Mouse (Mus musculus): Measurements from ENCODE around the gene Thap3. TPM values are rescaled to one million over a fixed set of nuclear protein-coding genes. Genes with fewer than 3 reads are reported as not detected.
A peak's percentile ranks its signal among the peaks of the same experiment; 100 is the strongest.

The Thap3 gene
- polyA plus RNA-seq, 1 experiment: 72.0 TPM

- Histone ChIP-seq H3K4me3 (ENCODE audit: control insufficient read depth, insufficient read depth, low read length) (no peak overlapping the region), H3K27me3 (ENCODE audit: control insufficient read depth, insufficient read depth, low read length) (no peaks in the 10 kb centered on the region), H3K4me1 (replicated peaks; ENCODE audit: control insufficient read depth, insufficient read depth, low read length) (peaks cover 24% of the 10 kb centered on the region), H3K36me3 (ENCODE audit: control insufficient read depth, insufficient read depth, low read length) (no peaks in the 10 kb centered on the region), H3K27ac (ENCODE audit: control insufficient read depth, insufficient read depth, low read length) (no peak overlapping the region)
- TF ChIP-seq CTCF (IDR thresholded peaks at IDR 0.05; ENCODE audit: borderline replicate concordance, control insufficient read depth, extremely low read depth, insufficient read depth, low read length, poor library complexity): no peak
- no peak for TF ChIP-seq POLR2A (IDR thresholded peaks at IDR 0.05; ENCODE audit: control insufficient read depth, extremely low read depth, insufficient read depth, low read length, poor library complexity)
- 84% methylated on average over 6 of the region's 6 CpGs for WGBS
- no peak for DNase-seq
Observed at GRCm38 (mm10) chr4:152006137-152006536, 17.3 kb upstream of the Thap3 start.

GRCm38 (mm10) chr4:152002063-152002462 is 13.3 kb upstream of the Thap3 start:
- H3K27ac ChIP-seq (ENCODE audit: control insufficient read depth, insufficient read depth, low read length): no peak overlapping the region
- H3K27me3 ChIP-seq (ENCODE audit: control insufficient read depth, insufficient read depth, low read length): no peaks in the 10 kb centered on the region
- TF ChIP-seq POLR2A (IDR thresholded peaks at IDR 0.05; ENCODE audit: control insufficient read depth, extremely low read depth, insufficient read depth, low read length, poor library complexity) (no peak), CTCF (IDR thresholded peaks at IDR 0.05; ENCODE audit: borderline replicate concordance, control insufficient read depth, extremely low read depth, insufficient read depth, low read length, poor library complexity) (no peak)
- 97% methylated on average over 3 of the region's 3 CpGs for WGBS
- no peak overlapping the region for H3K4me3 ChIP-seq (ENCODE audit: control insufficient read depth, insufficient read depth, low read length)
- H3K4me1 ChIP-seq (replicated peaks; ENCODE audit: control insufficient read depth, insufficient read depth, low read length): peaks cover 3% of the 10 kb centered on the region; the same call in 1 of the 2 replicates
- no peaks in the 10 kb centered on the region for H3K36me3 ChIP-seq (ENCODE audit: control insufficient read depth, insufficient read depth, low read length)
- DNase-seq: no peak

DNA sequence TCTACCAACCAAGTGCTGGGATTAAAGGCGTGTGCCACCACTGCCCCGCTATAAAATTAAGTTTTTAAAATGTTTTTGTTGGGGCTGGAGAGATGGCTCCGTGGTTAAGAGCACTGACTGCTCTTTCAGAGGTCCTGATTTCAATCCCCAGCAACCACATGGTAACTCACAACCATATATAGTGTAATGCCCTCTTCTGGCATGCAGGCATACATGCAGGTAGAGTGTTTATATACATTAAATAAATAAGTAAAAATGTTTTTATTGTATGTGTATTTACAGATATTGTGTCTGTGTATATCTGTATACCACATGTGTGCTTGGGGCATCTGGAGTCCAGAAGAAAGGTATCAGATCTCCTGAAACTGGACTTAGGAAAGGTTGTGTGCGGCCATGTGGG is 12.5 kb upstream of the Thap3 start:
- H3K27ac ChIP-seq (ENCODE audit: control insufficient read depth, insufficient read depth, low read length): no peak overlapping the region
- DNase-seq: no peak
- H3K4me3 ChIP-seq (ENCODE audit: control insufficient read depth, insufficient read depth, low read length): no peak overlapping the region
- no peaks in the 10 kb centered on the region for H3K36me3 ChIP-seq (ENCODE audit: control insufficient read depth, insufficient read depth, low read length)
- TF ChIP-seq POLR2A (IDR thresholded peaks at IDR 0.05; ENCODE audit: control insufficient read depth, extremely low read depth, insufficient read depth, low read length, poor library complexity): no peak
- TF ChIP-seq CTCF (IDR thresholded peaks at IDR 0.05; ENCODE audit: borderline replicate concordance, control insufficient read depth, extremely low read depth, insufficient read depth, low read length, poor library complexity): no peak
- no peaks in the 10 kb centered on the region for H3K27me3 ChIP-seq (ENCODE audit: control insufficient read depth, insufficient read depth, low read length)
- 76% methylated on average over 4 of the region's 4 CpGs for WGBS
- peaks cover 4% of the 10 kb centered on the region; the same call in 1 of the 2 replicates for H3K4me1 ChIP-seq (replicated peaks; ENCODE audit: control insufficient read depth, insufficient read depth, low read length)

DNA sequence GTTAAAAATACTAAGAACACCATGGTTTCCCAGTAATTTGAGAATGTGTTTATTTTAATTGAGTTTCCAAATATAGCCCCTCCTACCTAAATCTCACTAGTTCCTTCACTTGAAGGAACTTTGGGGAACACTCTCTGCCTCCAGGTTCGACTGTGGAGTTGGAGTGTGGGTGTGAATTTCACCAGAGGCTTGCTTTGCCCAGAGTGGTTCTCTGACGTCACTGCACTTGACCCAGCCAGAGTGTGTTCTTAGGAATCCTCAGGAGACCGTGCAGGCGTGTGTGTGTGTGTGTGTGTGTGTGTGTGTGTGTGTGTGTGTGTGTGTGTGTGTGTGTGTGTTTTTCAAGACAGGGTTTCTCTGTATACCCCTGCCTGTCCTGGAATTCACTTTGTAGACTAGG is 12.1 kb upstream of the Thap3 start:
- no peaks in the 10 kb centered on the region for H3K27me3 ChIP-seq (ENCODE audit: control insufficient read depth, insufficient read depth, low read length)
- no peak overlapping the region for H3K27ac ChIP-seq (ENCODE audit: control insufficient read depth, insufficient read depth, low read length)
- no peaks in the 10 kb centered on the region for H3K36me3 ChIP-seq (ENCODE audit: control insufficient read depth, insufficient read depth, low read length)
- TF ChIP-seq POLR2A (IDR thresholded peaks at IDR 0.05; ENCODE audit: control insufficient read depth, extremely low read depth, insufficient read depth, low read length, poor library complexity): no peak
- TF ChIP-seq CTCF (IDR thresholded peaks at IDR 0.05; ENCODE audit: borderline replicate concordance, control insufficient read depth, extremely low read depth, insufficient read depth, low read length, poor library complexity): no peak
- DNase-seq: no peak
- WGBS: 75% methylated on average over 4 of the region's 4 CpGs
- H3K4me3 ChIP-seq (ENCODE audit: control insufficient read depth, insufficient read depth, low read length): no peak overlapping the region
- peaks cover 4% of the 10 kb centered on the region; the same call in 1 of the 2 replicates for H3K4me1 ChIP-seq (replicated peaks; ENCODE audit: control insufficient read depth, insufficient read depth, low read length)

- peaks cover 6% of the 10 kb centered on the region; the same call in 1 of the 2 replicates for H3K27me3 ChIP-seq (ENCODE audit: control insufficient read depth, insufficient read depth, low read length)
- WGBS: 17% methylated on average over 3 of the region's 3 CpGs
- H3K36me3 ChIP-seq (ENCODE audit: control insufficient read depth, insufficient read depth, low read length): no peaks in the 10 kb centered on the region
- peaks cover 8% of the 10 kb centered on the region for H3K4me1 ChIP-seq (replicated peaks; ENCODE audit: control insufficient read depth, insufficient read depth, low read length)
- TF ChIP-seq POLR2A (IDR thresholded peaks at IDR 0.05; ENCODE audit: control insufficient read depth, extremely low read depth, insufficient read depth, low read length, poor library complexity) (no peak), CTCF (IDR thresholded peaks at IDR 0.05; ENCODE audit: borderline replicate concordance, control insufficient read depth, extremely low read depth, insufficient read depth, low read length, poor library complexity) (no peak)
- H3K27ac ChIP-seq (ENCODE audit: control insufficient read depth, insufficient read depth, low read length): no peak overlapping the region
- H3K4me3 ChIP-seq (ENCODE audit: control insufficient read depth, insufficient read depth, low read length): no peak overlapping the region
- no peak for DNase-seq
Observed at GRCm38 (mm10) chr4:151999481-151999880, 10.7 kb upstream of the Thap3 start.

DNA sequence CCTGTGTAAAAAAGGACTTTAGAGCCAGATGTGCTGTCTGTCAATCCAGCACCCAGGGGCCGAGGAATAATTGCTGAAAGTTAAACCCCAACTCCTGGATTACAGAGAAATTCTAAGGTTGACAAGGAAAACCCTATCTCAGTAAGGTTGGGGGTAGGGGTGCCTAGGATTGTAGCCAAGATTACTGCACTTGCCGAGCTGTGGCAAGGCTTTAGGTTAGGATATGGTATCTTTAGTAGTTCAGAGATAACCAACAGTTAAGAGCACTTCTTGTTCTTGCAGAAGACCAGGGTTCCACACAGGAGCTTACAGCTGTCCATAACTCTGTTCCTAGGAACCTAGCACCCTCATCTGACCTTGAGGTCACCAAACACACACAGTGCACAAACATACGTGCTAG is 8.9 kb upstream of the Thap3 start:
- no peak overlapping the region for H3K4me3 ChIP-seq (ENCODE audit: control insufficient read depth, insufficient read depth, low read length)
- 91% methylated on average over 3 of the region's 3 CpGs for WGBS

GRCm38 (mm10) chr4:151996951-151997222 is 8.1 kb upstream of the Thap3 start:
- whole genome bisulfite sequencing: 1% methylated on average over 13 of the region's 13 CpGs

More for the DNA sequence above, 8.9 kb upstream of the Thap3 start:
- Histone ChIP-seq H3K36me3 (ENCODE audit: control insufficient read depth, insufficient read depth, low read length) (no peaks in the 10 kb centered on the region), H3K27me3 (ENCODE audit: control insufficient read depth, insufficient read depth, low read length) (peaks cover 7% of the 10 kb centered on the region; the same call in 1 of the 2 replicates), H3K4me1 (replicated peaks; ENCODE audit: control insufficient read depth, insufficient read depth, low read length) (peaks cover 9% of the 10 kb centered on the region), H3K27ac (ENCODE audit: control insufficient read depth, insufficient read depth, low read length) (no peak overlapping the region)
- TF ChIP-seq POLR2A (IDR thresholded peaks at IDR 0.05; ENCODE audit: control insufficient read depth, extremely low read depth, insufficient read depth, low read length, poor library complexity): no peak
- TF ChIP-seq CTCF (IDR thresholded peaks at IDR 0.05; ENCODE audit: borderline replicate concordance, control insufficient read depth, extremely low read depth, insufficient read depth, low read length, poor library complexity): no peak
- no peak for DNase-seq

More at GRCm38 (mm10) chr4:151996951-151997222, 8.1 kb upstream of the Thap3 start:
- Histone ChIP-seq H3K27me3 (ENCODE audit: control insufficient read depth, insufficient read depth, low read length) (peaks cover 7% of the 10 kb centered on the region; the same call in 1 of the 2 replicates), H3K36me3 (ENCODE audit: control insufficient read depth, insufficient read depth, low read length) (no peaks in the 10 kb centered on the region), H3K4me1 (replicated peaks; ENCODE audit: control insufficient read depth, insufficient read depth, low read length) (peaks cover 9% of the 10 kb centered on the region), H3K27ac (ENCODE audit: control insufficient read depth, insufficient read depth, low read length) (no peak overlapping the region), H3K4me3 (ENCODE audit: control insufficient read depth, insufficient read depth, low read length) (peak overlapping the region; percentile 77)
- no peak for DNase-seq
- TF ChIP-seq CTCF (IDR thresholded peaks at IDR 0.05; ENCODE audit: borderline replicate concordance, control insufficient read depth, extremely low read depth, insufficient read depth, low read length, poor library complexity): no peak
- TF ChIP-seq POLR2A (IDR thresholded peaks at IDR 0.05; ENCODE audit: control insufficient read depth, extremely low read depth, insufficient read depth, low read length, poor library complexity): no peak

Measured in thymus, adult 2 months (tissue).